Mouse (Mus musculus) C2C12 (cell line): ENCODE measurements around the gene Gm21887.
"Not testable (repeated sequence)": the region's sequence is repeated elsewhere in the genome, so short reads cannot be mapped to it uniquely, and the experiment has no call there.

Source experiments
- CTCF ChIP-seq: IDR thresholded peaks from one replicate; pipeline ENCODE4 v1.5.1; 2011; ENCODE audit not compliant: control insufficient read depth, insufficient read depth, insufficient read length
- FOSL1 ChIP-seq: IDR thresholded peaks from one replicate; pipeline ENCODE4 v1.8.0; 2011; ENCODE audit warnings: mild to moderate bottlenecking, low read length; ENCODE audit not compliant: poor library complexity, insufficient read depth, severe bottlenecking
- MAX ChIP-seq: IDR thresholded peaks from one replicate; pipeline ENCODE4 v1.6.1; 2011; ENCODE audit warnings: mild to moderate bottlenecking, control low read depth
- MYOG ChIP-seq: IDR thresholded peaks from one replicate; pipeline ENCODE4 v1.6.1; 2011; ENCODE audit not compliant: control insufficient read depth, insufficient read length; ENCODE audit errors: extremely low read depth
- USF1 ChIP-seq: IDR thresholded peaks from one replicate; pipeline ENCODE4 v1.6.1; 2011; ENCODE audit warnings: low read depth, mild to moderate bottlenecking, control low read depth, moderate library complexity

DNA sequence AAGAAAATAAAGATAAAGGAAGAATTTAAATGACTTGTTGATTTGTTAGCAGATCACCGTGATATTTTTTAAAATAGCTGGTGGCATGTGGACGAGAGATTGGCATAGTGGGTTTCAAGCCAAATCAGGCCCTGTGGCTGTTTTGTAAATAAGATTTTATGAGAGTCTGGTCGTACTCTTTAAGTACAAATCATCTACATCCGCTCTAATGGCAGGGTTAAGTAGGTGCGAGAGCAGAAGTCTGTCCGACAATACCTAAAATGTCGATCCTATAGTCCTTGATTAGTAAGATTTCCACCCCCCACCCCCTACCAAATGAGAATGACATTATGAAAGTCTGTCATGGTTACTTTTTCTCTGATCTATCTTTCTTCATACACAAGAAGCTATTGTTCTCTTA lies 25.1 kb upstream of the Gm21887 start:
- not testable (repeated sequence) for TF ChIP-seq CTCF, MYOG, MAX, FOSL1, USF1
